Mouse (Mus musculus): Measurements from ENCODE around the gene Slc35f4. TPM values are rescaled to one million over a fixed set of nuclear protein-coding genes. Genes with fewer than 3 reads are reported as not detected.

Slc35f4 gene
- polyA plus RNA-seq, 1 experiment from 2014 or later, result 0.19 TPM

DNA sequence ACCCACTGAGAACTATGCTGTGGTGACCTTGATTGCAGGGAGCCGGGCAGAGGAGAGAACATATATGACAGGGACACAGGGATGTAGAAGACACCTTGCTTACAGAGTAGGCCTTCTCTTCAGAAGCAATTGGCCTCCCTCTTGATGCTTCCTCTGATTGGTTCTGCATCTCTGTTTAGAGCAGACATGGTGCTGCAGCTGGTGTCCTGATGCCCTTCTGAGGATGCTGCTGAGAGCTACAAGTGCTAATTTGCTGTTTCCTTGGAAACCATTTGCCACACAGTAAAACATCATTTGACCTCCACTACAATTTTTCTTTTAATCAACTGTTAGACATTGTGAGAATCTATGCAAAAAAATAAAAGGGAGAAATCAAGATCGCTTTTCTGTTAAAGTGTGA is 180.0 kb downstream of the Slc35f4 start:
- no peaks in the 10 kb centered on the region for H3K36me3 ChIP-seq
- 80% methylated on average over 2 of the region's 2 CpGs for WGBS
- H3K4me2 ChIP-seq, result no peak overlapping the region
- no peaks in the 10 kb centered on the region for H3K27me3 ChIP-seq (replicated peaks)
- H3K4me3 ChIP-seq (replicated peaks), result no peak overlapping the region
- H3K4me1 ChIP-seq, result no peaks in the 10 kb centered on the region
- H3K9me3 ChIP-seq, result no peaks in the 10 kb centered on the region
- no peak for ATAC-seq (ENCODE audit: insufficient read depth, low FRiP score, low read depth)
- no peak overlapping the region for H3K9ac ChIP-seq
- no peak overlapping the region for H3K27ac ChIP-seq

- Histone ChIP-seq H3K27me3 (replicated peaks) (no peaks in the 10 kb centered on the region), H3K4me3 (replicated peaks) (no peak overlapping the region), H3K9ac (no peak overlapping the region), H3K4me1 (no peaks in the 10 kb centered on the region), H3K9me3 (no peaks in the 10 kb centered on the region), H3K27ac (no peak overlapping the region), H3K36me3 (no peaks in the 10 kb centered on the region), H3K4me2 (no peak overlapping the region)
- no peak for ATAC-seq (ENCODE audit: insufficient read depth, low FRiP score, low read depth)
- WGBS, result 63% methylated on average over 4 of the region's 4 CpGs
Measured at GRCm38 (mm10) chr14:49337011-49337410, 188.8 kb downstream of the Slc35f4 start.

- 82% methylated on average over 2 of the region's 2 CpGs for WGBS
- Histone ChIP-seq H3K27me3 (replicated peaks) (no peaks in the 10 kb centered on the region), H3K9ac (no peak overlapping the region), H3K27ac (no peak overlapping the region), H3K36me3 (no peaks in the 10 kb centered on the region), H3K4me3 (replicated peaks) (no peak overlapping the region), H3K4me2 (no peak overlapping the region), H3K9me3 (no peaks in the 10 kb centered on the region), H3K4me1 (no peaks in the 10 kb centered on the region)
- ATAC-seq (ENCODE audit: insufficient read depth, low FRiP score, low read depth), result no peak
Measured at GRCm38 (mm10) chr14:49333841-49334240, 192.0 kb downstream of the Slc35f4 start.

DNA sequence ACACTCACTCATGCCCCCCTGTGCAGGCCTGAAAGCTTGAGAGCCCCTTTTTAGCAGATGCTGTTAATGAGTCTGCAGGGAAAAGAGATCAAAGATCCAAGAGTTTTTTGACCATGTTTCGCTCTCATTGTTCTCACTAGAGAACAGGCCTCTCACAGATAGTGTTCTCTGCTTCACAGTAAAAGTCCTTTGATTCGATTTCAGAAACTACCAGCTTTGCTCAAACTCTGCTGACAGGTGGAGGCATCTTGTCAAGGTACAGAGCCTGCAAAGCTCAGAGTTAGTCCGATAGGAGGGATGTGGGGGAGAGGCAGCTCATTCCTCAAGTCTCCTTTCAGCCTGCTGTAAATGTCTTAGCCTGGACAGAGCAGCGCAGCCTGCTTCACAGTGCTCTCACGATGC is 209.4 kb downstream of the Slc35f4 start:
- H3K27me3 ChIP-seq (replicated peaks), result no peaks in the 10 kb centered on the region
- WGBS, result 35% methylated on average over 5 of the region's 5 CpGs
- peaks cover 6% of the 10 kb centered on the region; the same call in 1 of the 2 replicates for H3K4me1 ChIP-seq
- no peaks in the 10 kb centered on the region for H3K36me3 ChIP-seq
- H3K9me3 ChIP-seq, result no peaks in the 10 kb centered on the region
- ATAC-seq (ENCODE audit: insufficient read depth, low FRiP score, low read depth), result no peak
- H3K4me3 ChIP-seq (replicated peaks), result no peak overlapping the region
- no peak overlapping the region for H3K27ac ChIP-seq
- H3K9ac ChIP-seq, result no peak overlapping the region
- H3K4me2 ChIP-seq, result no peak overlapping the region

GRCm38 (mm10) chr14:49313981-49314380 is 211.9 kb downstream of the Slc35f4 start:
- no peak overlapping the region for H3K9ac ChIP-seq
- ATAC-seq (ENCODE audit: insufficient read depth, low FRiP score, low read depth), result no peak

GRCm38 (mm10) chr14:49313376-49313775 is 212.5 kb downstream of the Slc35f4 start:
- no peak overlapping the region for H3K4me3 ChIP-seq (replicated peaks)
- no peak overlapping the region for H3K9ac ChIP-seq
- WGBS, result 65% methylated on average over 8 of the region's 8 CpGs
- no peaks in the 10 kb centered on the region for H3K36me3 ChIP-seq
- H3K27ac ChIP-seq, result no peak overlapping the region
- no peak overlapping the region for H3K4me2 ChIP-seq
- H3K27me3 ChIP-seq (replicated peaks), result no peaks in the 10 kb centered on the region
- ATAC-seq (ENCODE audit: insufficient read depth, low FRiP score, low read depth), result no peak
- H3K9me3 ChIP-seq, result no peaks in the 10 kb centered on the region
- H3K4me1 ChIP-seq, result peaks cover 6% of the 10 kb centered on the region; the same call in 1 of the 2 replicates

More at GRCm38 (mm10) chr14:49313981-49314380, 211.9 kb downstream of the Slc35f4 start:
- Histone ChIP-seq H3K36me3 (no peaks in the 10 kb centered on the region), H3K27me3 (replicated peaks) (no peaks in the 10 kb centered on the region), H3K27ac (no peak overlapping the region), H3K4me3 (replicated peaks) (no peak overlapping the region), H3K4me2 (no peak overlapping the region), H3K9me3 (no peaks in the 10 kb centered on the region), H3K4me1 (peaks cover 6% of the 10 kb centered on the region; the same call in 1 of the 2 replicates)
- WGBS, result 71% methylated on average over 7 of the region's 7 CpGs

DNA sequence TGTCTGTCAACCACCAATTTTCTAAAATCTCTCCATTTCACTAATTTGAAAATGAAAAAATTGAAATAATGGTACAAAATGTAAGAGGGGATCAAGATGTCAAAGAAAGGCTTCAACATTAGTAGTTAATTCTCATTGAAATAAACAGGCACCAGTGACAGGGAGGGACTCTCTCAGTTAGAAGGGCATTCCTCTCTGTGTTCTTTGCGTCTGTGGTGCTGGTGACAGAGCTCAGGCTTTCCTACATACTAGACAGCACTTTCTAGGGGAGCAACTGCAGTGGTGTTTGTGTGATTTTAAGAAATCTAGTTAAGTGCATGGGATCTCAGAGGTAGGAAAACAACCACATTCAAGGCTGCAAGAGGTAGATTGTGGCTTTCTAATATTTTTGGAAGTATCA is 214.3 kb downstream of the Slc35f4 start:
- peaks cover 6% of the 10 kb centered on the region; the same call in 1 of the 2 replicates for H3K4me1 ChIP-seq
- H3K27ac ChIP-seq, result no peak overlapping the region
- H3K4me3 ChIP-seq (replicated peaks), result no peak overlapping the region
- ATAC-seq (ENCODE audit: insufficient read depth, low FRiP score, low read depth), result no peak
- H3K4me2 ChIP-seq, result no peak overlapping the region
- WGBS, result 60% methylated on average over 1 of the region's 1 CpGs
- no peaks in the 10 kb centered on the region for H3K9me3 ChIP-seq
- no peaks in the 10 kb centered on the region for H3K27me3 ChIP-seq (replicated peaks)
- no peak overlapping the region for H3K9ac ChIP-seq
- H3K36me3 ChIP-seq, result no peaks in the 10 kb centered on the region

GRCm38 (mm10) chr14:49311091-49311492 is 214.8 kb downstream of the Slc35f4 start:
- 41% methylated on average over 5 of the region's 5 CpGs for WGBS
- no peak; the same call in 1 of the 2 replicates for ATAC-seq (ENCODE audit: insufficient read depth, low FRiP score, low read depth)
- no peaks in the 10 kb centered on the region for H3K36me3 ChIP-seq
- H3K27me3 ChIP-seq (replicated peaks), result no peaks in the 10 kb centered on the region
- no peak overlapping the region for H3K9ac ChIP-seq
- no peak overlapping the region for H3K27ac ChIP-seq
- no peak overlapping the region for H3K4me2 ChIP-seq
- H3K9me3 ChIP-seq, result no peaks in the 10 kb centered on the region
- H3K4me1 ChIP-seq, result peaks cover 6% of the 10 kb centered on the region; the same call in 1 of the 2 replicates
- H3K4me3 ChIP-seq (replicated peaks), result no peak overlapping the region

- no peaks in the 10 kb centered on the region for H3K36me3 ChIP-seq
- H3K4me3 ChIP-seq (replicated peaks), result no peak overlapping the region
- no peak for ATAC-seq (ENCODE audit: insufficient read depth, low FRiP score, low read depth)
- H3K4me1 ChIP-seq, result peaks cover 6% of the 10 kb centered on the region; the same call in 1 of the 2 replicates
- H3K27me3 ChIP-seq (replicated peaks), result no peaks in the 10 kb centered on the region
- H3K9ac ChIP-seq, result no peak overlapping the region
- no peak overlapping the region for H3K27ac ChIP-seq
- H3K9me3 ChIP-seq, result no peaks in the 10 kb centered on the region
- H3K4me2 ChIP-seq, result no peak overlapping the region
- 74% methylated on average over 2 of the region's 2 CpGs for WGBS
Measured at GRCm38 (mm10) chr14:49309670-49310069, 216.2 kb downstream of the Slc35f4 start.

DNA sequence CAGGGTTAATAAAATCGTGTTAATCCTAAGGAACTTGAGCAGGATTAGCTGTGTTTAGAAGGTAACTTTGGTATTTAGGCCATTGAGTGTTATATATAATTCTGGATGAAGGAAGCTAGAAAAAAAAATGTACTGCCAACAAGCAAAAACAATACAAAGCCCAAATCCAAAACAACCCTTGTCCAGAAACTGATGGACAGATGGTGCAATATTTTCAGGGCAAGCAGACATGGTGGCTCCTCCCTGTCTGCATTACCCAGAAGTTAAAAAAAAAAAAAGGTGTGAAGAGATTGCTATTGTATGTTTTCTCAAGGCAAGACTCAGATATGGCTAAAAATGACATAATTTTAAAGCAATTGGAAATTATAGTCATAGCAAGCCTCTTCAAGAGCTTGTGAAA is 217.3 kb downstream of the Slc35f4 start:
- WGBS, result 63% methylated on average over 1 of the region's 1 CpGs

GRCm38 (mm10) chr14:49307842-49308241 is 218.0 kb downstream of the Slc35f4 start:
- H3K4me2 ChIP-seq, result no peak overlapping the region
- no peaks in the 10 kb centered on the region for H3K4me1 ChIP-seq
- 54% methylated on average over 3 of the region's 3 CpGs for WGBS
- no peaks in the 10 kb centered on the region for H3K36me3 ChIP-seq
- H3K9me3 ChIP-seq, result no peaks in the 10 kb centered on the region
- H3K9ac ChIP-seq, result no peak overlapping the region
- no peak overlapping the region for H3K27ac ChIP-seq
- ATAC-seq (ENCODE audit: insufficient read depth, low FRiP score, low read depth), result no peak
- no peak overlapping the region for H3K4me3 ChIP-seq (replicated peaks)
- H3K27me3 ChIP-seq (replicated peaks), result no peaks in the 10 kb centered on the region

More for the DNA sequence above, 217.3 kb downstream of the Slc35f4 start:
- Histone ChIP-seq H3K4me3 (replicated peaks) (no peak overlapping the region), H3K9me3 (no peaks in the 10 kb centered on the region), H3K36me3 (no peaks in the 10 kb centered on the region), H3K4me1 (peaks cover 4% of the 10 kb centered on the region; the same call in 1 of the 2 replicates), H3K9ac (no peak overlapping the region), H3K27ac (no peak overlapping the region), H3K27me3 (replicated peaks) (no peaks in the 10 kb centered on the region), H3K4me2 (no peak overlapping the region)
- no peak for ATAC-seq (ENCODE audit: insufficient read depth, low FRiP score, low read depth)

- Histone ChIP-seq H3K9me3 (no peaks in the 10 kb centered on the region), H3K4me2 (no peak overlapping the region), H3K4me3 (replicated peaks) (no peak overlapping the region), H3K36me3 (no peaks in the 10 kb centered on the region), H3K9ac (no peak overlapping the region), H3K27ac (no peak overlapping the region), H3K4me1 (no peaks in the 10 kb centered on the region), H3K27me3 (replicated peaks) (no peaks in the 10 kb centered on the region)
- ATAC-seq (ENCODE audit: insufficient read depth, low FRiP score, low read depth), result no peak
- 91% methylated on average over 9 of the region's 9 CpGs for WGBS
Measured at GRCm38 (mm10) chr14:49305534-49306409, 220.1 kb downstream of the Slc35f4 start.
